Mouse (Mus musculus) lung, postnatal 0 days (tissue): ENCODE data around the gene Agpat3.

Experiments used
- CTCF ChIP-seq: IDR thresholded peaks from 2 replicates; pipeline ENCODE4 v1.5.1; 2016; ENCODE audit warnings: antibody characterized with exemption, mild to moderate bottlenecking
- EP300 ChIP-seq: IDR thresholded peaks from 2 replicates; pipeline ENCODE4 v1.6.1; 2016; ENCODE audit warnings: antibody characterized with exemption, mild to moderate bottlenecking, control low read depth

DNA sequence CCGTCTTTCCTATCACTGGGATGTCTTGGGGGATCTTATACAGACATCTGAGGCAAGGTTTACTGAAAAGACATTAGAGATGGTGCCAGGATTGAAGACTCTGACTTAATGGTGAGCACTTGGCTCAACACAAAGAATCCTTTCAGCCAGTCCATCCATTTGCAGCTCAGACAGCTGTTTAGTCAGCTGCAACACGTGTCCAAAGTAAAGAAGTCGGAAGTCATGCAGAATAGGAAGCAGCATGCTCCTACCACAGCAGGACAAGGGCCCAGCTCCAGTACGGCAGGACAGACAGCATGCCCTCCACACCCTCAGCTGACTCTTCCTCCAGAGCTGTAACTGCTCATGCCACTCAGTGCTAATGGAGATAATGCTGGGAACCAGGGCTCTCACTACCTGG is 46.3 kb downstream of the Agpat3 start:
- no peak for TF ChIP-seq CTCF
- TF ChIP-seq EP300, result no peak
